Mouse (Mus musculus): ENCODE measurements around the gene Ttc21b.
"Not testable (repeated sequence)": the region's sequence is repeated elsewhere in the genome, so short reads cannot be mapped to it uniquely, and the experiment has no call there.

Gene Ttc21b

DNA sequence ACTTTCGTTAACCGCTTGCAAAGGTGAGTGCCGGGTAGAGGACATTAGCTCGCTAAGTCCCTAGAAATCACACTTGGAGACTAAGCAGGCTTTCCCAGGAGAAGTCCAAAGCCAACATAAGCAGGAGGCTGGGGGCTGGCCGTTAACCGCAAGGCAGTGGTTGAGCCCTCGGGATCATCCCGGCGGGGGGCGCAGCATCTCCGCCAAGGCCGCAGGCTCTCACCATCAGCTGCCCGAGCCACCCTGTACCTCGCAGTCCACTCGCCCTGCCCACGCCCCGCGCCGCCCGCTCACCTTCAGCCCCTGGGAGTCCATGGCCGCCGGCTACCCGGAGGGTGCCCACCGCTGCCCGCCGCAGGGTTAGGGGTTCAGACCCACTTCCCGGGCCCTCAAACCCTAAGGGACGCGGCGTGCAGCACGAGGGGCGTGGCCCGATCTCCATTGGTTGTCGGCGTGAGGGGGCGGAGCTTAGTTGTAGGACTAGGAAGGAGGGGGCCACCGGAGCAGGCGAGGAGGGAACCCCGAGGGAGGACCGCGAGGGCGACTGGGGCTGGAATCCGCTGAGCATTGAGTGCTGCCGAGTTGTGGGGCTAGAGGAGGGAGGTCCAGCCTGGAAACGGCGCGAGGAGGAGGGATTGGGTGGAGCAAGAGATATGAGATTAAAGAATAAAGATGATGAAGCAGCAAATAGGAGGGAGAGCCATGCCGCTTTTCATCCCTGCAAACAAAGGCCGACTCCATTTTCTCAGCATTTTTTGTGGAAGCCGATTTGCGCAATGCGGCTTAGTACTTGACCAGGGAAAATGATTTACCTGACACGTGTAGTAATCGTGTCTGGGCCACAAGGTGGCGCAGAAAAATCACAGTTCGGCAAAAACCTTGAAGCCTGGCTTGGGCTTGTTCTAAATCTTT is at the start of gene Ttc21b:
TSS of gene Ttc21b (minus strand) at position 398 of the 912 bp plus-strand sequence.
- peak; percentile 93 to 94 for DNase-seq

DNA sequence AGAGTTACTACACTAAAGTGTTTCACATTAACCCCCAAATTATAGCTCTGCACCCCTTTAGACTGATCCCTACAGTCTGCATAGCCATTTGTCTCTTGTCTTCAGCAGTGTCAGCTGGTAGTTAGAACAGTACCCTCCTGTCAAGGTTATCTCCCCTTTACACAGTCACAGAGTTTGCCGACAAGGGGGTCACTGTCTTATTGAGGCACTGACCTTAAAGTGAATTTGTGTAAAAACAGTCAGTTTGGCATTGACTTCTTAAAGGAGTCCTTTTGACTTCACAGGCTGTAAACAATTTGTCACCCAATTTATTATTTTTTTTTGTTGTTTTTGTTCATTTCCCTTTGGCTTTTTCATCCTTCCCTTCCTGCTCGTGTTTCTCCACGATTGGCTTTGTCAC is 16.1 kb upstream of the Ttc21b start:
- no peak for DNase-seq

DNA sequence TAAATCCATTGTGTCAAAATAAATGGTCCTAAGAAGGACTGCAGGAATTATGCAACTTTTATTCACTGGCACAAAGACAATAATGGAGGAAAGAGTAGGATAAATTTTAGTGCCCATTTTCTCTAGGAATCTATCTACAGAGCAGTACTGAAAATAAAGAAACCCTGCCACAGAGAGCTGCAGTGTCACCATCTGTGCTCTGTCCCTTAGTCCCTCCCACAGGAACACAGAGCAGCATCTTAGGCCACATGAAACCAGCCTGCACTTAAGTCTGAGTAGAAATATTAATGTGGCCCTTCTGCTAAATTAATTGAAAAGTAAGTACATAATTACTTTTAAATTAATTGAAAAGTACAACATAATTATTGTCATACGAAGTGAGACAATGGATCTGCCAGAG is 12.4 kb downstream of the Ttc21b start:
- no peak for DNase-seq

DNA sequence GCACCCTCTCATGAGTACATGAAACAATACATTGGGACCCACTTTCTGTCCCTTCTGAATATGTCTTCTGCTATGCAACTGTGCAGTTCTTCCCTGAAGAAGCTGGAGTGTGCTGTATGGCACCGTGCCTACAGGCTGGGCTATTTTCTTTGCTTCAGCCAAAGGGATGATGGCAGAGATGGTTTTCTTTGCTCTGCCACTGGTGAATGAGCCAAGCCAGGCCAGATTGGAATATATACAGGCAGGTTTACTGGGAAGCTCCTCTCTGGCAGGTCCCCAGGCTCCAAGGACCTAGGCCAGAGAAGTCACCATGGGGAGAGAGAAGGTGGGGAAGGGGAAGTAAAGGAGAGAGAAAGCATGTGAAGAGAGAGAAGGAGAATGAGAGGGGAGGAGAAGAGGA is 16.1 kb downstream of the Ttc21b start:
- DNase-seq: no peak

DNA sequence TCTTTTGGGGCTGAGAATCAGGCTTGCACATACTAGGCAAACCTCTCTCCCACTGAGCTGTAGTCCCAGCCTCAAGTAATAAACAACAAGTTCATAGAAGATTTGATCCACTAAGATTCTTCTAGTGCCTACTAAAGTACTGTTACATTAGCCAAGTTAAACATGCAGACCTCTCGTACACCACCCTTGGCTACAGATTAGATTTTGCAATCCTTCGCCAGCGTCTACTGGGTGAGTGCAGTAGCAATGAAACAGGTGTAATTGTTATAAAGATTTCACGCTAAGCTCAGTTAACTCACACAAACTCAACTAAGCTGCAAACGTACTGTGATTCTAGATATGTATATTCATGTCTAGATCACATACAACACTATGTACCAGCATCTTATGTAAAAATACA is 17.5 kb downstream of the Ttc21b start:
- no peak for DNase-seq

DNA sequence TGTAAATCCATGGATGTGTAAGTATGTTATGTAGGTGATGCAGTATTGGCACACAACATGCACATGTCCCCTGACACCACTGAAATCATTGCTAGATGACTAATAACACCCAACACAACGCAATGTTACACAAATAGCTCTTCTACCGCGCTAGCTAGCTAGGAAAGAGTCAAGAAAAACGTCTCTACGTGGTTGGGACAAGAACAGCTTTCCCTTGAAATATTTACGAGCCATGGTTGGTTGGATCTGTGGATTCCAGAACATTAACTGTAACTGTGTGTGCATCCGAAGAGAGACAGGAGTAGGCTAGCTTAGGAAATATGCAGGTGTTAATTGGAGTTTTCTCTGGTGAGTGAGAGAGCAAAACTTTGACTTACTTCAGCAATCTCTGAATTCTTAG is 35.5 kb downstream of the Ttc21b start:
- DNase-seq: no peak

DNA sequence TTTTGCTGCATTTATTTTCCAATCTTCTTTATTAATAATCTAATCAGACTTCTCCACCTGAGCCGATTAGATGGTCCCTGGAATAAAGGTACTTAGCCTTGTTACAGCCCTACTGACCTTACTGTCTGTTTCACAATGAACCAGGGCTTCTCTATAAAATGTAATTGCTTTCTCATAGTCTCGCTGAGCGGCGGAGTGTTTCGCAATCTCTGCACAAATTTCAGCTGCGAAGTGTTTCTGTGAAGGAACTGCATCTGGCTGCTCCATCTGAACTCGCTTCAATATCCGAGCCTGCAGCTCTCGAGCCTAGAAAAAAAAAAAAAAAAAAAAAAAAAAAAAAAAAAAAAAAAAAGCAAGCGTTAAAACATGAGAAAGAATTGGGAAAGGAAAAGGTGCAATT is 46.5 kb downstream of the Ttc21b start:
- DNase-seq: no peak

DNA sequence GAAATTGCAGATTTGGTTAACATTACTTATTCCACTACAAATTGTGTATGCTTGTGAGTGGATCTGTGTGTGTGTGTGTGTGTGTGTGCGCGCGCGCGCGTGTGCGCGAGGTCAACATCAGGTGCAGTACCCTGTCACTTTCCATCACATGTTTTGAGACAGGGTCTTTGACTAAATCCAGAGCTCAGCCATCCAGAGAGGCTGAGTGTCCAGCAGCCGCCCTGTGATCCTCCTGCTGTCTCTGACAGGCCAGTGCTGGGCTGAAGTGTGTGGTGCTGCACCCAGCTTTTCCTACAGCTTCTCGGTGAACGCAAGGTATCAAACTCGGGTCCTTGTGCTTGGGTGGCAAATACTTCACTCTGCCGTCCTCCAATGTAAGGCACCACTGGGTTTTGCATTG is 47.1 kb downstream of the Ttc21b start:
- DNase-seq: no peak

DNA sequence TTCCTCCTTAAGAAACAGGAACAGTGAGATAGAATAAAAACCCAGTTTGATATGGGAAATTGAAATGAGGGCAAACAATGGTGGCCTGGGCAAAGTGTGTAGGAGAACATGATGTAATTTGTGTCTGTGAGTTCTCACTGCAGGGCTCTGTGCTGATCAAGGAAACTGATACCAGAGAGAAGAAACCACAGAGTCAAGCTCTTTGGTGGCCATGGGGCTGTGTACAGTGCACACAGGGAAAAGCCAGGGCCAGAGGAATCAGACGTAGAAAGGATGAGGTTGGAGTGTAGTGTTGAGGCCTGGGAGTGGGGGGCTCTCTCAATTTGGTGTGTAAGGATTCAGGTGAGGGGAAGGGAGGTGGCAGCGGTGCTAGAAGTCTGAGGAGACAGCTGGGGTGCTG is 49.6 kb downstream of the Ttc21b start:
- no peak for DNase-seq

DNA sequence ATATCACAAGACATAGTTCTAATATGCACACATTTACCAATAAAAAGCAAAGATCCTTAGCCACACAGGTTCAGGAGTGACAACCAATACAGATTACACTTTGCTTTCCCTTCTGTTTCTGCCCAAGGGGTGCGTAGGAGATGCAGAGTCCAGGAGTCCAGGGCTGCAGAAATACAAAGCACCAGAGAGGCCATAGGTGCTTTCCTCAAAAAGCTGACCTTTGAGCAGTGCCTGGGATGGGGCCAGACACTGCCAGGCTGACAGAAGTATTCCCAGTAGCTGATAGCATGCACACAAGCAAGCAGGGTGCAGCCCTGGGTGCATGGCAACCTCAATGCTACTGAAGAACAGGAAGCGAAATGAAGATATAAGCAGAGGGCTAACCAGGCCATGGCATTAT is 52.2 kb downstream of the Ttc21b start:
- no peak for DNase-seq

DNA sequence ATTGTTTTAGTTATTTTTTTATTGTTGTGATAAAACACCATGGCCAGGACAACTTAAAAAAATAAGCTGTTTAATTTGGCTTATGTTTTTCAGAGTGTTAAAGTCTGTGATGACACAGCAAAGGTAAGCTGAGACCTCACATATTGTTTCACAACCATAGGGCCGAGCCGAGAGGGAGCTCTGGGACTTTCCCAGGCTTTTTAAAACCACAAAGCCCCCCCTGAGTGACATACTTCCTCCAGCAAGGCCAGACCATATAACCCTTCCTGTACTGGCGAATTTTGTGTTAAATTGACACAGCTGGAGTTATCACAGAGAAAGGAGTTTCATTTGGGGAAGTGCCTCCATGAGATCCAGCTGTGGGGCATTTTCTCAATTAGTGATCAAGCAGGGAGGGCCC is 56.2 kb downstream of the Ttc21b start:
- DNase-seq: no peak

DNA sequence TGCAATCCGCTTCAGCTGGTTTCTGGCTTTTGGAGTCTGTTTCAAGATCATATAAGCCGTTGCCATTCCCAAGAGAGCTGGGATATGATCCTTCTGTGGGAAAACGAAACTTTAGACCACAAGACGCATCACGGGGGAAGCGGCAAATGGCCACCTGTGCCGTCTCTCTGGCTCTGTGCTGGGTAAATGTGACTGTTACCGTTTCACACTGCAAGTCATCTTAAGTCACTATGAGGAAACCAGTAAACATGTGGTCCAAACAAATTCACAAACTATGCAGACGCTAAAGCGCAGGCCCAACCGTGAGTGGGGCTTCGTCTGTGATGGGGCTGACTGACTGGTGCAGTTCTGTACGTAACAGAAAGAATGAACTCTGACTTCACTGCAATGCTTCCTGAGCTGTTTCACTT is 64.7 kb downstream of the Ttc21b start:
- DNase-seq: no peak

DNA sequence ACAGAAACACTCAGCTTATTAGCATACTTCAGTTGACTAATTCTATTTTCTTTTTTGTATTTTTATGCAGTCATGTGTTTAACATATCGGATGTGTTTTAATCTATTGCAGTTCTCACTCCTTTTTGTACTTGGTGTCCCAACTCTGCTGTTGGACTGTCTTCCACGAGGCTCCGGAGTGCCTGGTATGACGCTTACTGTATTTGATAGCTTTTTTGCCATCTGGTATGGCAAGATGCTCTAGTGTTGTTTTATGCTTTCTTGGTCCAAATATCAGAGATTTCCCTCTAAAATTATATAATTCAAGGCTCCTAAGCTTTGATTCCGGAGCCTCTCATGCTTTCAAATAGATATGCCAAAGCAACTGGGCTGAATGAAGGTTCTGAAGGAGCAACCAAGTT is 66.3 kb downstream of the Ttc21b start:
- no peak for DNase-seq

DNA sequence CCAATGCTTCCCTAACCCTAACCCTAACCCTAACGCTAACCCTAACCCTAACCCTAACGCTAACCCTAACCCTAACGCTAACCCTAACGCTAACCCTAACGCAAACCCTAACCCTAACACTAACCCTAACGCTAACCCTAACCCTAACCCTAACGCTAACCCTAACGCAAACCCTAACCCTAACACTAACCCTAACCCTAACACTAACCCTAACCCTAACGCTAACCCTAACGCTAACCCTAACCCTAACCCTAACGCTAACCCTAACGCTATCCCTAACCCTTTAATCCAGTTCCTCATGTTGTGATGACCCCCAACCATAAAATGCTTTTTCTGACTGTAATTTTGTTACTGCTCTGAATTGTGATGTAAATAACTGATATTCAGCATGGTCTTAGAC is 67.2 kb downstream of the Ttc21b start:
- DNase-seq: not testable (repeated sequence)

DNA sequence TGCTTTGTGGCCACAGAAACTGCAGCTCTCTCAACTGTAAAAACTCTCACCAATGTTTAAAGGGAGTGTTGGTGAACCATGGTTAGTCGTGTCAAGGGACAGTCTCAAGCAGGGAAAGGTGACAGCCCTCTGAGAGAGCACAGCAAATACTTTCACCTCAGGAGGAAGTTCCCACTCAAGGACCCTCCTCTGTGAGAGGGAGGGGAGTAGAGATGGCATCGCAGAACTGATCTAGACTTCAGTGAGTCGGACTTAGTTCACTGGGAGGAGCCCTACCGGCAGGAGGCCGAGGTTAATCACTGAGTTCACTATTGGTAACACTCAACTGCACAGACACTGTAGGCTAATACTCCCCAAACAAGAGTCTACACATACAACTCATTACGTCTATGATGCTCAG is 68.9 kb downstream of the Ttc21b start:
- no peak for DNase-seq

DNA sequence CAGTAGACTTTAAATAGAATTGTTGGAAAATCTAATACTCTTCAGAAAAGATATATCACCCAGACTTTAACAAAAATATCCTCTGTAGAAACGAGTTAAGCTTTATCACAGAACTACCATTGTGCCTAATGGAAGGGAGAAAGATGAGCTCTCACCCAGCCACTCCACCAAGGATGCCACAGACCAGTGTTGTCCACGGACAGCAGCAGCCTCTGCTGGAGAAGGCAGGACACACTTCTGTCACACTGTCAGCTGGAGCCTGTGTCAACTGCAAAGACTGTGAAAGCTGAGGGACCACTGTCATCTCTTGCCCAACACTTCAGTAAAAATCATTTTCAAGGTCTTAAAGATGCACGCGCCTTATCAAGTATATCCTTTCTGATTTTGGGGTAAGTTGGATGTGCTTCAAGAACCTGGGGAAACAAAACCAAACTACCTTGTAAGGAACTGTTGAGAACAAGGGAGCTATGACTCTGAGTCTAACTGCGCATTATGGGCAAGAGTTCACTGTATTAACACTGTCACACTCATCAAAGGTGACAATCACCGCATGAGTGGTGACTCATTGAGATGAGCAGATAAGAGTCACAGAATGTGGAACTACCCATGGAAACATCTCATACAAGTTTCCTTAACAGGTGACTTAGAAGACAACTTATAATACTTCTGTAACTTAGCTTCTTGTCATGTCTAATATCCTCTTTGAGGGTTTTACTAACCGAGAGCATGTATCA is 71.8 kb downstream of the Ttc21b start:
- DNase-seq: no peak

DNA sequence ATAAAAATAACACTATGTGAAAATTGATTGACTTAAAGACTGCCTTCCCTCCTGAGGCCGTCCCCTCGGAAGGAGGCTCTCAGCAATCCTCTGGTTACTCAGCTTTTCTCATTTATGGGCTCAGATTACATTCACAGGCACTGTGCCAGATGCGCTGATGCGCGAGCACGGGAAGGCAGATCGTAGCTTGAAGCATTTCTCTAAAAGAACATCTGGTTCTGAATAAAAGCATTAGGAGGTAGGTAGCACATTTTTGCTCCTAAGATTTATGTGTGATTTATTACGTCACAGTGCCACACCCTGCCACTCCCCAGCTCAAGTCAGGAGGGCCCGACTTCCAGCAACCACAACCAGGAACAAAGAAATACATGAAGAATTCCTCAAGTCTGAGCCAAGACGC is 76.1 kb downstream of the Ttc21b start:
- no peak for DNase-seq

DNA sequence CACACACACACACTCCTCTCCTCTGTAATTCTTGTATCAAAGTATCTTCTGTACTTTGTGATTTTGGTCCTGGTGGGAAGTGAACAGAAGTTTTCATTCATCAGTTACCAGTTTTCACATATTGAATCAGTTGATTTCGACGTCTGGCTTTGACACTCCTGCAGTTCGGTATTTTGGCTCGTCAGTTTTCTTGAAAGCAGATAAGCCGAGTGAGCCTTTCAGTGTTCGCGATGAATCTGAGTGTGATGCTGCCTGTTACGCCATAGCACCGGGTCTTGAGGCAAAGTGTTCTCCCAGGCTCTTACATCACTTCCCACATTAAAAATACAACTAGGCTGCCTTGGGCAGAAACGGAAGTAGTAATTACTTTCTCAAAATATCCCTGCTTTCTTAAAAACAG is 76.6 kb downstream of the Ttc21b start:
- DNase-seq: no peak

DNA sequence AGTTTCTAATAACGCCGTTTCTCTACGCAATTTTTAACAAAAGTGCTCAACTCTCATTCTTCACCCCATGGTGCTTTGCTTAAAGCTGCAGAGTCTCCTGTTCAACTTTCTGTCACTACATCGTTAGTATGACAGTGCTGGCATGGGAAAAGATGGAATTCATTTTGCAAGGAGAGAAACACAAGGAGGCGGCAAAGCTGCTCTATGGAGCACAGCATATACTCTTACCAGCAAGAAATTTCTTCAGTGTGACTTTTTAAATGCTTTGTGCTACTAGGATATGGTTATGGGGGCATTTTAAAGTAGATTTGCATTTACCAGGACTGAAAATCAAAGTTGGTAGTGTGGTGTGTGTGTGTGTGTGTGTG is 77.6 kb downstream of the Ttc21b start:
- no peak for DNase-seq

DNA sequence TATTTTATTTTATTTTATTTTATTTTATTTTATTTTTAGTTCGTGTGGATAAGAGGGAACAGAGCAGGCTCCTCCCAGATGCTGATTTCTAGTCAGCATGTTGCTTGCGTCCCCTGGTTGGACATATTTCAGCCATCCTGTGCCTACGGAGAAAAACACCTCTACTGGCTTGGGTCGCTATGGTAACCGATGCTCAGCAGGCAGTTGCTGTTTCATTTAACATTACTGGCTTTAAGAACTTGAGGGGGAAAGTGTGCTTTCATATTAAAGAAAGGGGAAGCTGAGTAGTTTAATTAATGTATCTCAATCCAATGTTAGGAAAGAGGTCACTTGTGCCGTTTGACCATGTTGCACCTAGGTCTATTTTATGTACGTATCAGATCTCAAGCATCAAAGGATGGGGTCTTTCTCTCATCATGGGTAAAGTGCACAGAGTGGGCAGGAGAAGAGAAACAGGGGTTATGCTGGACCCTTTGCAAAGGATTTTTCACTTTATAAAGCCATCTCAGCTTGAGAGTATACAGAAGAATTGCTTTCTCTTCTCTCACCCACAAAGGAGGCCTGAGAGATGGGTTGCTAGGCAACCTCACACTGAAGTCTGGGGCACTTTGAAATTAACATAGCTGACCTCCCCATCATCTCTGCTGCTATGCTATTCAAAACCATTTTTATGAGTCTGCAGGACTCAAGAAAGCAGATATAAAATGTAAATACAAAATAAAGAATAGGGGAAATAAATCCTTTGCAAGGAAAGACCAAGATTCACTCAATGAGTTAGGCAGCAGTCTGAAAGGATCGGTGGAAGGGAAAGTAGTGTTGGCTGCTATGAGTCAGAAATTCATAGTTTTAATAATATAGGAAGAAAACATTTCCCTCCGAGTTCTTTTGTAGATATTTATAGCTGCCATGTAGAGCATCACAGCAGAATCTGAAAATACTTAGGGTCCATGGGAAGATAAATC is 78.2 kb downstream of the Ttc21b start:
- DNase-seq: no peak

DNA sequence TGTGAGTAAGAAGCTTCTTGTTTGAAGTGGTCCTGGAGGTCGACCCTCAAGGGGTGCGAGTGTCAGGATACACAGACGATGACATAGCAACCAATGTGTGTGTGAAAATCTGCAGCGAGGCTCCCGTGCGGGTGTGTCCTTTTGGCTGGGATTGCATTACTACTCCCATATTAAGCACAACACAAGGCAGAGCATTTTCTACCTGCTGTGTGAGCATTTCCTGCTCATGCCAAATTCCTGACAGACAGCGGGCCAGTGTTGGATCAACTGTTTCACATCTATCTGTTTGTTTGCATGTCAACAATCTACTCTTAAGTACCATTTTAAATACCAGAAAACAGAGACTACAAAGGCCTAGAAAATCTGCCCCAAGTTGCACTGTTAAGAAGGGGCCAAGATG is 79.4 kb downstream of the Ttc21b start:
- DNase-seq: no peak

DNA sequence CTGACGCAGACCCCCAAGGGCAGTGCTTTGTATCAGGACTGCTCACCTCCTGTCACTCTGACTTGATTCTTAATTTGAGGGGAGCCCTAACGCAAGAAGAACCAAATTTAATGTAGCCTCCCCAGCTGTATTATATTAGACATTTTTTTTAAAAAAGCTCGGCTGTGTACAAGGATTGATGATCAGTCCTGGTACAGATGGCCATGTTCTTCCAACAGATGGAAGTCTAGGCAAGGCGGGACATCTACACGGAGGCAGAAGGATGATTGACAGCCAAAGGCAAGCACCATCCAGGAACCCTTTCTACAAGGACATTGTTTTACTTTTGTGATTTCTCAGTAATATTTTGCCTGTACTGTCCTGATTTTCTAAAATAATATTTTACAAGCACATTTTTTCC is 83.3 kb downstream of the Ttc21b start:
- no peak for DNase-seq

DNA sequence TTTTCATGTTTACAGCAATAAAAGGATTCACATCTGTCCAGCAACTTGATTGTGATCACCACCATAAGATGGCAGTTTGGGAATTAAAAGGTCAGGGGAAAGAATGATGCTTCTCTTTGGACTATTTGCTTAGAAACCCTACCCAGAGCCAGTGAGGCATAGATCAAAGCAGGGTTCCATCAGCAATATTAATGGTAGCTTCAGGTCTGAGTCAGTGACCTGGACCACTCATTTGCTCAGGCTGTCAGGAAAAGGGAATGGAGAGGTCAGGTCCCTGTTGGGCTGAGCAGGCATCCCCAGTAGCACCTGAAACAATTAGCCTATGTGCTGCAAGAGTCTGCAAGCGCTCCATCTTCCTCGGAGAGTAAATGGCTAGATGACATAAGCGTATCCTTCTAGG is 84.8 kb downstream of the Ttc21b start:
- DNase-seq: no peak

Data from thymus, adult 18-20 months (tissue).